Mouse (Mus musculus) hindbrain, embryonic 16.5 days (tissue): Measurements from ENCODE around the gene Gm20449. TPM values are rescaled to one million over a fixed set of nuclear protein-coding genes. Genes with fewer than 3 reads are reported as not detected.
A peak's percentile ranks its signal among the peaks of the same experiment; 100 is the strongest.
"Not testable (repeated sequence)": the region's sequence is repeated elsewhere in the genome, so short reads cannot be mapped to it uniquely, and the experiment has no call there.

Source experiments
- ATAC-seq: fragments of 200-750 bp; cut with Nextera tagmentation; 2 replicates; pipeline ENCODE4 v1.8.0; 2017; ENCODE audit warnings: moderate TSS enrichment, moderate library complexity
- H3K27ac ChIP-seq: fragments of 300-500 bp; sonication (generic); 2 replicates; pipeline ENCODE4 v1.5.1; 2014; ENCODE audit warnings: low read depth, mild to moderate bottlenecking, control low read depth, low read length, moderate library complexity
- H3K27me3 ChIP-seq: fragments of 300-500 bp; sonication (generic); replicated peaks from 2 replicates; pipeline ENCODE4 v1.6.1; 2014; ENCODE audit warnings: low read length; ENCODE audit not compliant: control insufficient read depth, insufficient read depth
- H3K36me3 ChIP-seq: fragments of 300-500 bp; sonication (generic); 2 replicates; pipeline ENCODE4 v1.6.1; 2014; ENCODE audit warnings: mild to moderate bottlenecking, low read length, moderate library complexity, mixed read lengths; ENCODE audit not compliant: control insufficient read depth, insufficient read depth
- H3K4me1 ChIP-seq: fragments of 300-500 bp; sonication (generic); 2 replicates; pipeline ENCODE4 v1.6.1; 2014; ENCODE audit warnings: low read depth, low read length; ENCODE audit not compliant: control insufficient read depth, insufficient read depth
- H3K4me2 ChIP-seq: fragments of 300-500 bp; sonication (generic); 2 replicates; pipeline ENCODE4 v1.6.1; 2014; ENCODE audit warnings: mild to moderate bottlenecking, low read length, control low read depth, moderate library complexity
- H3K4me3 ChIP-seq: fragments of 300-500 bp; sonication (generic); 2 replicates; pipeline ENCODE4 v1.5.1; 2014; ENCODE audit warnings: mild to moderate bottlenecking, low read length, control low read depth, moderate library complexity
- H3K9ac ChIP-seq: fragments of 300-500 bp; sonication (generic); 2 replicates; pipeline ENCODE4 v1.6.1; 2014; ENCODE audit warnings: low read depth, mild to moderate bottlenecking, control low read depth, low read length, moderate library complexity
- H3K9me3 ChIP-seq: fragments of 300-500 bp; sonication (generic); 2 replicates; pipeline ENCODE4 v1.6.1; 2014; ENCODE audit warnings: mild to moderate bottlenecking, low read length, moderate library complexity; ENCODE audit not compliant: control insufficient read depth
- WGBS: fragments of 180-500 bp; shearing (Covaris S2); extraction: QIAGEN DNeasy Blood & Tissue Kit; methylation state at CpG from one replicate; pipeline ENCODE4 v1.1.7; 2014; 5-methylcytosine and 5-hydroxymethylcytosine counted together
- polyA plus RNA-seq: library from polyadenylated mRNA; unstranded; fragments of >200 nt; fragmentation: Nextera tagmentation; extraction: Ambion mirVana; gene quantifications from 2 replicates; pipeline ENCODE4 v1.2.1, GENCODE M21; 2015

Gene Gm20449
- polyA plus RNA-seq, result 0.11 and 0.19 TPM in 2 replicates

GRCm38 (mm10) chr7:41499389-41500049, at the start of gene Gm20449, which contains the start of gene AW146154:
Gm20449 (minus strand) TSS chr7:41499417.
AW146154 (minus strand) TSS chr7:41499890.
- Histone ChIP-seq H3K4me2 (peak within 1 kb of the TSS; percentile 80), H3K27me3 (no peaks in the 10 kb centered on the region), H3K4me3 (peak within 1 kb of the TSS; percentile 69), H3K27ac (peak within 1 kb of the TSS; percentile 81), H3K36me3 (no peaks in the 10 kb centered on the region), H3K9me3 (no peaks in the 10 kb centered on the region), H3K9ac (peak within 1 kb of the TSS; percentile 68), H3K4me1 (no peaks in the 10 kb centered on the region; the same call in 1 of the 2 replicates)
- 1% methylated on average over 18 of the region's 18 CpGs for WGBS
- peak; percentile 98 for ATAC-seq

GRCm38 (mm10) chr7:41512672-41513071, 13.5 kb upstream of the Gm20449 start:
- ATAC-seq, result no peak
- H3K4me1 ChIP-seq, result no peaks in the 10 kb centered on the region
- no peaks in the 10 kb centered on the region for H3K27me3 ChIP-seq
- H3K9me3 ChIP-seq, result peaks cover 6% of the 10 kb centered on the region; the same call in 1 of the 2 replicates
- no peak overlapping the region for H3K9ac ChIP-seq
- 83% methylated on average over 3 of the region's 3 CpGs for WGBS
- no peak overlapping the region for H3K4me3 ChIP-seq
- no peak overlapping the region for H3K27ac ChIP-seq
- no peak overlapping the region for H3K4me2 ChIP-seq
- no peaks in the 10 kb centered on the region for H3K36me3 ChIP-seq

GRCm38 (mm10) chr7:41512207-41512606, 13.0 kb upstream of the Gm20449 start:
- no peak for ATAC-seq

GRCm38 (mm10) chr7:41502402-41502801, 3.2 kb upstream of the Gm20449 start:
- Histone ChIP-seq H3K4me3 (no peak overlapping the region), H3K4me1 (no peaks in the 10 kb centered on the region; the same call in 1 of the 2 replicates), H3K9me3 (no peaks in the 10 kb centered on the region), H3K27me3 (no peaks in the 10 kb centered on the region), H3K27ac (no peak overlapping the region), H3K4me2 (no peak overlapping the region), H3K36me3 (no peaks in the 10 kb centered on the region), H3K9ac (no peak overlapping the region)
- no peak for ATAC-seq
- WGBS, result 57% methylated on average over 1 of the region's 1 CpGs

More at GRCm38 (mm10) chr7:41512207-41512606, 13.0 kb upstream of the Gm20449 start:
- H3K27me3 ChIP-seq, result no peaks in the 10 kb centered on the region
- WGBS, result 16% methylated on average over 1 of the region's 1 CpGs
- no peaks in the 10 kb centered on the region for H3K36me3 ChIP-seq
- H3K4me2 ChIP-seq, result no peak overlapping the region
- H3K9me3 ChIP-seq, result peaks cover 4% of the 10 kb centered on the region; the same call in 1 of the 2 replicates
- H3K27ac ChIP-seq, result no peak overlapping the region
- no peak overlapping the region for H3K4me3 ChIP-seq
- H3K9ac ChIP-seq, result no peak overlapping the region
- no peaks in the 10 kb centered on the region for H3K4me1 ChIP-seq

GRCm38 (mm10) chr7:41500151-41500934, 1.1 kb upstream of the Gm20449 start:
- Histone ChIP-seq H3K9ac (peak overlapping the region; percentile 68), H3K27me3 (no peaks in the 10 kb centered on the region), H3K27ac (no peak overlapping the region), H3K9me3 (no peaks in the 10 kb centered on the region), H3K36me3 (no peaks in the 10 kb centered on the region), H3K4me1 (no peaks in the 10 kb centered on the region; the same call in 1 of the 2 replicates), H3K4me2 (peak overlapping the region; percentile 80), H3K4me3 (peak overlapping the region; percentile 69)
- 19% methylated on average over 22 of the region's 22 CpGs for WGBS
- peak; percentile 12 for ATAC-seq

GRCm38 (mm10) chr7:41499018-41499388, 214 bp downstream of the Gm20449 start:
- Histone ChIP-seq H3K4me3 (peak overlapping the region; percentile 69), H3K9ac (peak overlapping the region; percentile 68), H3K4me2 (peak overlapping the region; percentile 80)
- not testable (repeated sequence) for H3K9me3 ChIP-seq, H3K27me3 ChIP-seq, H3K4me1 ChIP-seq, H3K36me3 ChIP-seq, H3K27ac ChIP-seq, ATAC-seq
- WGBS, result 0% methylated on average over 6 of the region's 6 CpGs

- H3K9ac ChIP-seq, ATAC-seq: not testable (repeated sequence)
- WGBS, result 93% methylated on average over 2 of the region's 4 CpGs
Measured at GRCm38 (mm10) chr7:41498464-41498863, 753 bp downstream of the Gm20449 start.

GRCm38 (mm10) chr7:41497871-41498270, 1.3 kb downstream of the Gm20449 start:
- no peaks in the 10 kb centered on the region for H3K9me3 ChIP-seq
- H3K9ac ChIP-seq, result no peak overlapping the region
- H3K4me2 ChIP-seq, result no peak overlapping the region
- 100% methylated on average over 2 of the region's 2 CpGs for WGBS
- no peak for ATAC-seq
- H3K4me3 ChIP-seq, result no peak overlapping the region
- no peak overlapping the region for H3K27ac ChIP-seq
- H3K27me3 ChIP-seq, result no peaks in the 10 kb centered on the region
- H3K36me3 ChIP-seq, result no peaks in the 10 kb centered on the region
- H3K4me1 ChIP-seq, result no peaks in the 10 kb centered on the region; the same call in 1 of the 2 replicates

More at GRCm38 (mm10) chr7:41498464-41498863, 753 bp downstream of the Gm20449 start:
- H3K27me3 ChIP-seq, H3K9me3 ChIP-seq, H3K36me3 ChIP-seq, H3K27ac ChIP-seq, H3K4me1 ChIP-seq: not testable (repeated sequence)
- H3K4me2 ChIP-seq, result peak overlapping the region; percentile 80
- peak overlapping the region; percentile 69; the same call in 1 of the 2 replicates for H3K4me3 ChIP-seq

GRCm38 (mm10) chr7:41451864-41452263, 47.4 kb downstream of the Gm20449 start:
- Histone ChIP-seq H3K9ac (no peak overlapping the region), H3K4me1 (no peaks in the 10 kb centered on the region), H3K27ac (no peak overlapping the region), H3K4me3 (no peak overlapping the region), H3K36me3 (no peaks in the 10 kb centered on the region), H3K27me3 (no peaks in the 10 kb centered on the region), H3K4me2 (peak overlapping the region; percentile 2; the same call in 1 of the 2 replicates), H3K9me3 (peaks cover 3% of the 10 kb centered on the region; the same call in 1 of the 2 replicates)
- WGBS, result 7% methylated on average over 10 of the region's 10 CpGs
- ATAC-seq, result peak; percentile 48; the same call in 1 of the 2 replicates
